Mouse (Mus musculus) frontal cortex, adult 2 months (tissue): ENCODE measurements around the gene Pced1b. TPM values are rescaled to one million over a fixed set of nuclear protein-coding genes. Genes with fewer than 3 reads are reported as not detected.
"Not testable (repeated sequence)": the region's sequence is repeated elsewhere in the genome, so short reads cannot be mapped to it uniquely, and the experiment has no call there.

Source experiments
- DNase-seq, 2 experiments: peaks; one replicate each; pipeline ENCODE4 v3.0.0; 2022; ENCODE audit warnings: low spot score in 1 of 2; ENCODE audit errors: extremely low spot score in 1 of 2
- polyA plus RNA-seq: library from polyadenylated mRNA; depleted of rRNA; stranded (reverse); fragments of >200 nt; gene quantifications from 2 replicates; pipeline ENCODE4 v1.2.3, GENCODE M21; 2012; rRNA removed

The Pced1b gene
- 13.0 and 14.4 TPM in 2 replicates for polyA plus RNA-seq

DNA sequence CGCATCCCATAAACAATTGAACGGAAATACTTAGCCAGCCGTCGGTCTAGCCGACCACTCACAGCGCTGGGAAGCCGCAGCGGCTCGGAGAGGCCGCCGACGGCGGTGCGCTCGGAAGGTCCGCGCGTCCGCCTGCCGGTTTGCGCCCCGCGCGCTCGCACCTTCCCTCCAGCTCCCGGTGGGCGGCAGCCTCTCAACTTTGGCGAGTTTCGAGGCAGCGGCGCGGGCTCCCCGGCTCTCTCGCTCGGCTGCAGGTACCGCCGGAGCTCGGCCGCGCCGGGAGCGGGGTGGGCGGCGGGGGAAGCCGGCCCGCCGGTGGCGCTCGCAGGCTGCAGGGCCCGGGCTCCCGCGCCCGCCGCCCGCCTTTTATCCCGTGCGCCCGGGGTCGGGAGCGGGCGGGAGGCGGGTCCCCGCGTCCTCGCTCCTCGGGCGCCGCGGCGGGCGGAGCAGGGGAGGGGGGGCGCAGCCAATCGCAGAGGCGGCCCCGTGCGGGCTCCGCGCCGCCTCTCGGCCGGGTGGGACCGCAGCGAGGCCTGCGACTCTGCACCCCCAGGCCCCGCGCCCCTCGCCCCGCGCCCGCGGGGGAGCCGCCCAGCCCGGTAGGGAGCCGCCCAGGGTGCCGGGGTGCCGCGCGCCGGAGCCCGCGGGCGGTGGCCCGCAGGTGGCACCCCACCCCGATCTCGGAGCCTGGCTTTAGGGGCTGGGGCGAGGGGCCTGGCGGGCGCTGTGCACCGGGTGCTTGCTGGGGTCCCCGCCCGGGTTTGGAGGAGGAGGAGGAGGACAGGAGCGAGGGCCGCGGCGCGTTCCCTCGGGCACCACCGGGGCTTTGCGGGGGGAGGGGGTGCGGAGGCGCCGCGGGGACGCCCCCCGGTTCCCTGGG lies at the start of gene Pced1b, which contains the start of gene Amigo2:
Gene Pced1b, plus strand, starts transcription at position 197 of the 880 bp plus-strand sequence.
Gene Amigo2, minus strand, starts transcription at position 377 of the 880 bp plus-strand sequence.
- DNase-seq: peak in 1 of 2 experiments; percentile 44

DNA sequence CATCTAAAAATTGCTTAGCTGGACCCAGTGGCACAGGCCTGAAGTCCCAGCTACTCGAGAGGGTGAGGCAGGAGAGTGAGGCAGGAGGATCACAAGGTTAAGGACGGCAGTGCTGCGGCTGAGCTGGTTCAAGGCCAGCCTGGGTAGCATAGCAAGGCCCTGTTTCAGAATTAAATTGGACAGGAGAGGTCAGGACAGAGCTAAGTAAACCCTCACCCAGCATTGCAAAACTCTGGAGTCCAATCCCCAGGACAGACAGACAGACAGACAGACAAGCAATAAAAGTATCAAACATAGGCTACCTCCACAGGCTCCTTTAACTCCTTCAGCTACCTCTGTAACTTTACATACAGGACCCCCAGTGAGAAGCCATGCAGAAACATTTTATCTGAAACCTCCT lies 42.0 kb upstream of the Pced1b start:
- DNase-seq: no peak

DNA sequence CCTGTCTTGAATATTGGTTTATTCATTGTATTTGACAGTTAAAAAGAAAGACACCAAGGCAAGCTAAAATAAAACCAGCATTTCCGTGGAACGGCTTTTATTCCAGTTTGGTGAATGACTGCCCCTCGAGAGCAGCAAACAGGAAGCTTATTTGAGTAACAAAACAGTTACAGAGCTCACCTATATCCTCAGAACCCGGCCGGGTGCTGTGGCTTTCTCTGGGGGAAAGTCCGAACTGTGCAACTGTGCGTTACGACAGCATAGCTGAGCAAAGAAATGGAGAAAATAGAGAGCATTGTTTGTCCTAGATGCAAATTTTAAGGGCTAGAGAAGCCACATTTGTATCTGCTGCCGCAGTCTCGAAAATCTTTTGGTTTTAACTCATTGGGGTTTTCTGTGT lies 41.1 kb upstream of the Pced1b start:
- DNase-seq: no peak

DNA sequence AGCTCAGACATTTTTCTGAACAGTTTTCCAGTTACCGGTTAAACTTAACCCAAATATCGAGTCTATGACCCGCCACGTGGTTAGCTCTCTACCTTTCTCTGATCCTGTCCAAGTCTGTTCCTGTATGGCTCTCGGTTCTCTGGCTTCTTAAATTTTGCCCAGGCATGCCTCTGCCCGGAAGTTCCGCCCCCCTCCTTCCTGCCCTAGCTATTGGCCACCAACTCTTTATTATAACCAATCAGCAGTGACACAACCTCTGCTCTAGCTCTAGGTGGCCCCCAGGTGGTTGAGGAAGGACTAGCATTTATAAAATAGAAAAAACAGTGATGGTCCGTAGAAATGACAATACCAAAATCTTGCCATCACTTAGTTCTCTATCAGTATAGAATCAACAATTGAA lies 40.4 kb upstream of the Pced1b start:
- no peak for DNase-seq

DNA sequence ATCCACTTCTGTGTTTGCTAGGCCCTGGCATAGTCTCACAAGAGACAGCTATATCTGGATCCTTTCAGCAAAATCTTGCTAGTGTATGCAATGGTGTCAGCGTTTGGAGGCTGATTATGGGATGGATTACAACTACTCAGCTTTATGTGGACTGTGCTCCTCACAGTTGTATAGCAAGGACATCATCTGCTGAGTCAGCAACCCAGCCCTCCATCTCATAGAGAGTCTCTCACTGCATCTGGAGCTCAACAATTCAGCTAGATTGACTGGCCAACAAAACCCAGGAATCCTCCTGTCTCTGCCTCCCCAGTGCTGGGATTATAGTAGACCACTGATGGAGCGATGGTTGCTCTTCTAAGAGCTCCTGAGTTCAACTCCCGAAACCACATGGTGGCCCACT lies 37.2 kb upstream of the Pced1b start:
- not testable (repeated sequence) for DNase-seq

DNA sequence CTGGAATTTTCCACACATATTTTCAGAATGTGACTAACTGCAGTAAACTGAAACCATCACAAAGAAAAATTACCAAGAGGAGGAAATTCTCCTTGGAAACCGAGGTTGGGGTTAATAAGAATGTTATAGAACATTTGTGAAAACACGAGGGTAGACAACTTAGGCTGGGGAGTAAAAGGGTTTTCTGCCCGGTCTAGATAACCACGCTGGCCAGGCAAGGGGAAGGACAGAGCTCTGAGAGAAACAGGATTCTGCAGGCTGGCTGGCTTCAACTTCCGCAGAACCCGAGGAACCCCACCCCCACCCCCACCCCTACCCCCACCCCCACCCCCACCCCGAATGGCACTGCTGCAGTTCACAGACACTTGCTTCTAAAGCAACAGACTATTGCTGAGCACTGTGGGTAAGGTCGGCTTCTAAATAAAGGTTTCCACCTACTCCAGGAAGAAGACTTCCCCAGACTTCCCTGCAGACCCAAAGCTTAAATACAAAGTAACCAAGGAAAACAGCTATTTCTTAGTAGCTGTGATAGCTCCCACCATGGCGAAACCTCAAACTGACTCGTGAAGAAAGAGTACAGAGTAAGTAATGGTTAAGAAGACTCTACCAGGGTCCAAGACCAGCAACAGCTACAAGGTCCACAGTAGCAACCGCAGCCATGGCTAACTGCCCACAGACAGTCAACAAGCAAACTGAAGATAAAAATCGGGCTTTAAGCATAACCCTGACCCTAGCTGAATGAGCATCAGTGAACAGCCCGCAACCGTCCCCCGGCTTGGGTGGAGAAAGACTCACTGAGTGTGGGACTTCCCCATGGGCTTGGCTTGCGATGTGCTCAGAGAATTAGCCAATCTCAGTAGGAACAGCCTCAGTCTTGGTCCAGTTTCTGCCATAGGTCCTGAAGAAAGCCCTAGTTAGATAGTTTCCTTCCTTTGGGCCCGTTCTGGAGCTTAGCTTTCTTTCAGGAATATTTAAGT lies 34.1 kb upstream of the Pced1b start:
- DNase-seq: no peak

DNA sequence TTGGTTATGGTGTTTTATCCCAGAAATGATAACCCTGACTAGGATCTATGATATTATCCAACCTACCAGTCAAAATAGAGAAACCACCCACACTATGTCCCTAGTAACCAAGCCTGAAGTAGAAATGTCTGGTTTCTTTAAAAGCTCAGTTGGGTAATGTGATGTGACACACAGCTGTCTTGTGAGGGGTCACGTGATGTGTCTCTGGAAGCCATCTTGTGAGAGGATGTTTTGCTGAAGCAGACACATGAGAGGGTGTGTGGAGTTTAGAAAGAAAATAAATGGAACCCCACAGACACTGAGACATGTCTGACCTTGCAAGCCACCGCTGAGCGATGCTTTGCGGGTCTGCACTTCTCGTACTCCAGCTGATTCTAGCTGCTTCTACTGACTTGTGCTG lies 30.1 kb upstream of the Pced1b start:
- DNase-seq: no peak

GRCm38 (mm10) chr15:97223431-97223830 lies 23.5 kb upstream of the Pced1b start:
- DNase-seq: no peak

- DNase-seq: no peak
Measured at GRCm38 (mm10) chr15:97224003-97224402, 22.9 kb upstream of the Pced1b start.

GRCm38 (mm10) chr15:97229494-97230077 lies 17.3 kb upstream of the Pced1b start:
- DNase-seq: no peak

DNA sequence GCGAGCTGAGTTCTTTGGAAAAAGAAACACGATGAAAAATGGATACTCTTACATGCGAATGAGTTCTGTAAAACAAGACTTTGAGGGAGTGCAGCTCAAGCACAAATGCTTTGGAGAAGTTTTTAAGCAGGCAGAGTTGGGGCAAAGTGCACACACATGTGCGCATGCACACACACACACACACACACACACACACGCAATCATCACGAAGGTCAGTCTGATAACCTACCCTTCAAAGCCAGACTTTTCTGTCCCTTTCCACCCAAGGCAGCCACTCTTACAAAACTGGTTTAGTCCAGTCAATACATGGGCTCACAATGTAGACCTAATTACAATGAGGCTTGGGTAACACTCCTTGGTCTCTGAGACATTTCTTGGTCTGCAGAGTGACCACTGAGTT lies 12.8 kb upstream of the Pced1b start:
- DNase-seq: no peak

- peak in 1 of 2 experiments; percentile 70 for DNase-seq
Measured at GRCm38 (mm10) chr15:97235183-97235582, 11.7 kb upstream of the Pced1b start.

DNA sequence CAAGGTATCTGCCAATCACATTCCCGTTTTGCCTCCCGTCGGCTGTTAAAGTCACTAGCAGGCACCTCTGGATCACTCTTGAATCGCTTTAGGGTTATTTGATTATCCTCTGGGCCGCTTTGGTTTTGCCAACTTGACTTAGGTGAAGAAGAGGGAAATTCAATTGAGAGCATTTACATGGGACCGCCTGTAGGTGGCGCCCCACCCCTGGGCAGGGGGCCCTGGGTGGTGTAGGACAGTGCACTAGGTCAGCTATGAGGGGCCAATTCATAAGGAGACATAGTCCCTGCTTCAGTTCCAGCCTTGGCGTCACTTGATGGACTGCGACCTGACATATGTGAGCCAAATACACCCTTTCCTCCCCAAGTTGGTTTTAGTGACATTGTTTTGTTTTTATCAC lies 10.0 kb upstream of the Pced1b start:
- DNase-seq: peak in 1 of 2 experiments; percentile 13

GRCm38 (mm10) chr15:97245392-97245791 lies 1.5 kb upstream of the Pced1b start:
- no peak for DNase-seq

GRCm38 (mm10) chr15:97246256-97246655 lies 651 bp upstream of the Pced1b start:
- no peak for DNase-seq

GRCm38 (mm10) chr15:97247791-97248161 lies 869 bp downstream of the Pced1b start:
- DNase-seq: peak in 1 of 2 experiments; percentile 24

DNA sequence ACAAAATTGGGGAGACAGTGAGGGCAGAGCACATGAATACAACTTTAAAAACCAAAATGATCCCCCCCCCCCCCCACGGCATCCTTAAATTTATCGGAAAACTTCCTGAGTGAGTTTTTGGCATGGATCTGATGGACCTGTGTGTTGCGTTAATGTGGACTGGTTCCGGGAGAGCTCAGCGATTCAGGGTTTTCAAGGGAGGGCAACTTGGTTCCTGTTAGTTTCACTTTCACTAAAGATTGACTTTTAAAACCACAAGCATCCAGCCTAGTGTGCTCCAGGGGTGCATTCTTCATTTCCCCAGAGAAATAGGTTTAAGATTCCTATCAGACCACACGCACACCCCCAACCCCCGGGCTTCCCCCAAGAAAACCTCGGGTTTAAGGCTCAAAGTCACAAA lies 1.4 kb downstream of the Pced1b start:
- no peak for DNase-seq

- DNase-seq: no peak
Measured at GRCm38 (mm10) chr15:97249322-97249721, 2.4 kb downstream of the Pced1b start.

GRCm38 (mm10) chr15:97252493-97253034 lies 5.7 kb downstream of the Pced1b start:
- DNase-seq: no peak

GRCm38 (mm10) chr15:97254375-97254774 lies 7.5 kb downstream of the Pced1b start:
- DNase-seq: no peak
